14 mouse cellular contexts compared by ENCODE assay signal in the genomic region with DNA sequence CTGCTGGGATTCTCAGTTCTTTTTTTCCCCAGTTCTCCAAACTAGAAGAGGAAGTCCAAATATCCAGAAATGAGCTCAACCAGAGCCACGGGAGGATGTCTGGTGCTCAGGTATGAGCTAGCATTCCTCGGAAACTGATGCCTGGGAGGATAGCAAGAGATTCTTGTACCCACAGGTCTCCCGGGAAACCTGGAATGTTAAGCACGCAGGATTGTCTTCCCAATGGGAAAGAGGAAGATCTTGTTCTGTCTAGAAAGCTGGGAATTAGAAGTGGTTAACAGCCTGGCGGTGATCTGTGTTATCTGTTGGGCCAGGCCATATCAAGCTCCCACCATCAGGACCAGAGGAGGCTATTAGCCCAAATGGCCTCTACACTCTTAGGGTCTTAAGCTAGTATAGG.
"Had no signal": no experiment of that assay in that cellular context is flagged by ENCODE, and none has a peak within 500 bp of the region (broad histone marks: within the 10 kb centered on the region; RNA-seq: fewer than 3 reads in every experiment).

No protein-coding gene starts in this region.

- H3K27me3 ChIP-seq: midbrain, embryonic 12.5 days; neural tube, embryonic 12.5 days; stomach, embryonic 15.5 days had no signal

- H3K27ac ChIP-seq: midbrain, embryonic 12.5 days; neural tube, embryonic 12.5 days; stomach, embryonic 15.5 days; stomach, postnatal 0 days had no signal

- H3K9me3 ChIP-seq: stomach, embryonic 15.5 days had no signal

- DNase-seq: lung, adult 18-20 months; lung, embryonic 14.5 days; lung, postnatal 10 days; lung, postnatal 4 days; midbrain, embryonic 14.5 days; right cerebral cortex, postnatal 14 days; thymus, adult 2 months; thymus, postnatal 25 days; thymus, postnatal 4 days had no signal

- H3K36me3 ChIP-seq: midbrain, embryonic 12.5 days; neural tube, embryonic 12.5 days; stomach, embryonic 15.5 days had no signal

- H3K4me3 ChIP-seq: megakaryocyte, embryonic 14.5 days; midbrain, embryonic 12.5 days; neural tube, embryonic 12.5 days; stomach, embryonic 15.5 days had no signal

- H3K4me1 ChIP-seq: megakaryocyte, embryonic 14.5 days; neural tube, embryonic 12.5 days; stomach, embryonic 15.5 days had no signal
